Mouse (Mus musculus) spleen, adult 2 months (tissue): ENCODE results near the gene Gm17428. TPM values are rescaled to one million over a fixed set of nuclear protein-coding genes. Genes with fewer than 3 reads are reported as not detected.

ENCODE experiments used
- DNase-seq, 2 experiments: peaks; one replicate each; pipeline versions ENCODE4 v3.0.0 to v3.0.0-alpha.2; 2012 to 2021; ENCODE audit warnings: low spot score in 2 of 2, low read depth in 1 of 2
- H3K27ac ChIP-seq: fragments of 200-500 bp; 2 replicates; pipeline ENCODE4 v1.5.1; 2012; ENCODE audit warnings: low read length, inconsistent platforms; ENCODE audit not compliant: insufficient read depth
- H3K27me3 ChIP-seq: fragments of 200-500 bp; 2 replicates; pipeline ENCODE4 v1.6.1; 2012; ENCODE audit warnings: mild to moderate bottlenecking, moderate library complexity, low read length, inconsistent platforms; ENCODE audit not compliant: control insufficient read depth, insufficient read depth
- H3K36me3 ChIP-seq: fragments of 200-500 bp; 2 replicates; pipeline ENCODE4 v1.6.1; 2012; ENCODE audit warnings: mild to moderate bottlenecking, low read length, inconsistent platforms; ENCODE audit not compliant: control insufficient read depth, insufficient read depth
- H3K4me1 ChIP-seq: fragments of 200-500 bp; 2 replicates; pipeline ENCODE4 v1.6.1; 2011; ENCODE audit warnings: inconsistent platforms; ENCODE audit not compliant: control insufficient read depth, insufficient read depth, insufficient read length
- H3K4me3 ChIP-seq: fragments of 200-500 bp; 2 replicates; pipeline ENCODE4 v1.5.1; 2011; ENCODE audit warnings: mild to moderate bottlenecking, inconsistent platforms; ENCODE audit not compliant: insufficient read depth, insufficient read length; ENCODE audit errors: extremely low read depth
- CTCF ChIP-seq: fragments of 200-500 bp; IDR thresholded peaks from 2 replicates; pipeline ENCODE4 v1.5.1; 2011; ENCODE audit warnings: mild to moderate bottlenecking, inconsistent platforms; ENCODE audit not compliant: insufficient read depth, insufficient read length, insufficient replicate concordance; ENCODE audit errors: extremely low read depth
- POLR2A ChIP-seq: fragments of 200-500 bp; IDR thresholded peaks from 2 replicates; pipeline ENCODE4 v1.6.1; 2011; ENCODE audit warnings: low read depth, low read length, inconsistent platforms
- WGBS: fragments of 180-500 bp; shearing (Covaris S2); methylation state at CpG from one replicate; pipeline ENCODE4 v1.1.7; 2018; 5-methylcytosine and 5-hydroxymethylcytosine counted together
- polyA plus RNA-seq: library from polyadenylated mRNA; depleted of rRNA; stranded (reverse); fragments of >200 nt; gene quantifications from 2 replicates; pipeline ENCODE4 v1.2.3, GENCODE M21; 2012

Gm17428 gene
- polyA plus RNA-seq, 1 experiment, result not detected

GRCm38 (mm10) chr14:55006541-55006940 lies 29.8 kb downstream of the Gm17428 start:
- TF ChIP-seq CTCF, result no peak
- no peak for TF ChIP-seq POLR2A
- no peak for DNase-seq
- Histone ChIP-seq H3K36me3 (no peaks in the 10 kb centered on the region), H3K4me3 (no peak overlapping the region), H3K4me1 (no peaks in the 10 kb centered on the region), H3K27ac (no peak overlapping the region), H3K27me3 (no peaks in the 10 kb centered on the region)
- WGBS, result 82% methylated on average over 3 of the region's 3 CpGs

- H3K36me3 ChIP-seq, result no peaks in the 10 kb centered on the region
- TF ChIP-seq POLR2A (no peak), CTCF (no peak)
- DNase-seq, result no peak
- no peaks in the 10 kb centered on the region for H3K27me3 ChIP-seq
- H3K4me1 ChIP-seq, result no peaks in the 10 kb centered on the region
- no peak overlapping the region for H3K27ac ChIP-seq
- no peak overlapping the region for H3K4me3 ChIP-seq
- WGBS, result 90% methylated on average over 9 of the region's 9 CpGs
Observed at GRCm38 (mm10) chr14:55007120-55007908, 30.6 kb downstream of the Gm17428 start.

GRCm38 (mm10) chr14:55008417-55008816 lies 31.7 kb downstream of the Gm17428 start:
- DNase-seq, result no peak
- Histone ChIP-seq H3K4me3 (no peak overlapping the region), H3K36me3 (no peaks in the 10 kb centered on the region), H3K4me1 (no peaks in the 10 kb centered on the region), H3K27me3 (no peaks in the 10 kb centered on the region), H3K27ac (no peak overlapping the region)
- 86% methylated on average over 8 of the region's 8 CpGs for WGBS
- TF ChIP-seq POLR2A (no peak), CTCF (no peak)

GRCm38 (mm10) chr14:55011116-55011515 lies 34.4 kb downstream of the Gm17428 start:
- H3K27ac ChIP-seq, result no peak overlapping the region
- H3K4me1 ChIP-seq, result no peaks in the 10 kb centered on the region
- TF ChIP-seq CTCF (no peak), POLR2A (no peak)
- no peaks in the 10 kb centered on the region for H3K36me3 ChIP-seq
- DNase-seq, result no peak
- no peak overlapping the region for H3K4me3 ChIP-seq
- WGBS, result 77% methylated on average over 4 of the region's 4 CpGs
- no peaks in the 10 kb centered on the region for H3K27me3 ChIP-seq

GRCm38 (mm10) chr14:55014591-55014990 lies 37.9 kb downstream of the Gm17428 start:
- 1% methylated on average over 27 of the region's 27 CpGs for WGBS

GRCm38 (mm10) chr14:55014991-55015766 lies 38.4 kb downstream of the Gm17428 start, which contains the start of gene Ngdn:
Gene Ngdn (plus strand): TSS chr14:55015454.
- under 1% methylated on average over 36 of the region's 36 CpGs for whole genome bisulfite sequencing
- Histone ChIP-seq H3K27ac (peak within 1 kb of the TSS; percentile 90), H3K4me3 (peak within 1 kb of the TSS; percentile 96), H3K27me3 (no peaks in the 10 kb centered on the region), H3K36me3 (peaks cover 6% of the 10 kb centered on the region), H3K4me1 (no peaks in the 10 kb centered on the region)
- peak; percentile 89 for TF ChIP-seq POLR2A
- peak; percentile 81 for TF ChIP-seq CTCF
- peak; percentile 97 to 100 for DNase-seq

More at GRCm38 (mm10) chr14:55014591-55014990, 37.9 kb downstream of the Gm17428 start:
- no peak for TF ChIP-seq POLR2A
- TF ChIP-seq CTCF, result no peak
- Histone ChIP-seq H3K4me1 (no peaks in the 10 kb centered on the region), H3K36me3 (peaks cover 5% of the 10 kb centered on the region), H3K4me3 (peak overlapping the region; percentile 78), H3K27me3 (no peaks in the 10 kb centered on the region), H3K27ac (peak overlapping the region; percentile 90)
- peak in 1 of 2 experiments; percentile 5 for DNase-seq

- TF ChIP-seq POLR2A (no peak), CTCF (no peak)
Observed at GRCm38 (mm10) chr14:55015767-55016111, 39.0 kb downstream of the Gm17428 start.

More at GRCm38 (mm10) chr14:55015767-55016111, 39.0 kb downstream of the Gm17428 start:
- peaks cover 10% of the 10 kb centered on the region for H3K36me3 ChIP-seq
- peak overlapping the region; percentile 96 for H3K4me3 ChIP-seq
- no peaks in the 10 kb centered on the region for H3K4me1 ChIP-seq
- DNase-seq, result no peak
- no peaks in the 10 kb centered on the region for H3K27me3 ChIP-seq
- peak overlapping the region; percentile 79 for H3K27ac ChIP-seq
- 1% methylated on average over 17 of the region's 17 CpGs for WGBS
